Mouse (Mus musculus): ENCODE measurements at regions not wholly inside any gene's neighbourhood (a gene's known extent, or its start where the extent isn't known, plus 50 kb on each side); places are given as distances from the start of the nearest gene placed in this dataset.

- H3K4me2 ChIP-seq (replicated peaks), result no peak overlapping the region
- peak overlapping the region; percentile 46; the same call in 1 of the 2 replicates for H3K27ac ChIP-seq
- 74% methylated on average over 19 of the region's 19 CpGs for WGBS
- no peaks in the 10 kb centered on the region for H3K27me3 ChIP-seq (ENCODE audit: control insufficient read depth, insufficient read depth, low read length)
- no peak for DNase-seq (ENCODE audit: low spot score)
- no peaks in the 10 kb centered on the region for H3K9me3 ChIP-seq (ENCODE audit: control insufficient read depth, low read length)
- ATAC-seq (ENCODE audit: low FRiP score), result no peak
- H3K4me1 ChIP-seq (replicated peaks; ENCODE audit: control insufficient read depth, insufficient read depth, low read length), result 0 out of 2 replicates have a peak, but pooled peaks cover 4% of the 10 kb centered on the region
- H3K9ac ChIP-seq, result no peak overlapping the region
- H3K4me3 ChIP-seq (replicated peaks; ENCODE audit: low read length), result no peak overlapping the region
- H3K36me3 ChIP-seq (replicated peaks; ENCODE audit: control insufficient read depth, insufficient read depth), result no peaks in the 10 kb centered on the region
Observed at GRCm38 (mm10) chr4:82000590-82001405, 558.2 kb upstream of the Mpdz start.

GRCm38 (mm10) chr4:81999654-82000314, 557.2 kb upstream of the Mpdz start:
- Histone ChIP-seq H3K27me3 (ENCODE audit: control insufficient read depth, insufficient read depth, low read length) (no peaks in the 10 kb centered on the region), H3K4me1 (replicated peaks; ENCODE audit: control insufficient read depth, insufficient read depth, low read length) (0 out of 2 replicates have a peak, but pooled peaks cover 4% of the 10 kb centered on the region), H3K9ac (no peak overlapping the region), H3K9me3 (ENCODE audit: control insufficient read depth, low read length) (no peaks in the 10 kb centered on the region), H3K36me3 (replicated peaks; ENCODE audit: control insufficient read depth, insufficient read depth) (no peaks in the 10 kb centered on the region), H3K27ac (no peak overlapping the region), H3K4me2 (replicated peaks) (no peak overlapping the region), H3K4me3 (replicated peaks; ENCODE audit: low read length) (no peak overlapping the region)
- ATAC-seq (ENCODE audit: low FRiP score), result peak; percentile 48; the same call in 1 of the 2 replicates
- WGBS, result 53% methylated on average over 11 of the region's 11 CpGs
- peak; percentile 52 for DNase-seq (ENCODE audit: low spot score)

- H3K4me3 ChIP-seq (replicated peaks; ENCODE audit: low read length), result no peak overlapping the region
- no peaks in the 10 kb centered on the region for H3K36me3 ChIP-seq (replicated peaks; ENCODE audit: control insufficient read depth, insufficient read depth)
- no peak for ATAC-seq (ENCODE audit: low FRiP score)
- DNase-seq (ENCODE audit: low spot score), result no peak
- H3K27me3 ChIP-seq (ENCODE audit: control insufficient read depth, insufficient read depth, low read length), result no peaks in the 10 kb centered on the region
- H3K9ac ChIP-seq, result no peak overlapping the region
- H3K9me3 ChIP-seq (ENCODE audit: control insufficient read depth, low read length), result no peaks in the 10 kb centered on the region
- 0 out of 2 replicates have a peak, but pooled peaks cover 4% of the 10 kb centered on the region for H3K4me1 ChIP-seq (replicated peaks; ENCODE audit: control insufficient read depth, insufficient read depth, low read length)
- WGBS, result 92% methylated on average over 3 of the region's 3 CpGs
- H3K27ac ChIP-seq, result no peak overlapping the region
- no peak overlapping the region for H3K4me2 ChIP-seq (replicated peaks)
Observed at GRCm38 (mm10) chr4:81999093-81999492, 556.5 kb upstream of the Mpdz start.

- WGBS, result 72% methylated on average over 3 of the region's 3 CpGs
- H3K4me2 ChIP-seq (replicated peaks), result no peak overlapping the region
- no peaks in the 10 kb centered on the region for H3K36me3 ChIP-seq (replicated peaks; ENCODE audit: control insufficient read depth, insufficient read depth)
- H3K27ac ChIP-seq, result no peak overlapping the region
- no peaks in the 10 kb centered on the region for H3K9me3 ChIP-seq (ENCODE audit: control insufficient read depth, low read length)
- no peaks in the 10 kb centered on the region for H3K27me3 ChIP-seq (ENCODE audit: control insufficient read depth, insufficient read depth, low read length)
- no peak for DNase-seq (ENCODE audit: low spot score)
- no peak for ATAC-seq (ENCODE audit: low FRiP score)
- H3K4me3 ChIP-seq (replicated peaks; ENCODE audit: low read length), result no peak overlapping the region
- H3K4me1 ChIP-seq (replicated peaks; ENCODE audit: control insufficient read depth, insufficient read depth, low read length), result 0 out of 2 replicates have a peak, but pooled peaks cover 4% of the 10 kb centered on the region
- no peak overlapping the region for H3K9ac ChIP-seq
Observed at GRCm38 (mm10) chr4:81996445-81996844, 553.8 kb upstream of the Mpdz start.

- Histone ChIP-seq H3K4me3 (replicated peaks; ENCODE audit: low read length) (no peak overlapping the region), H3K9me3 (ENCODE audit: control insufficient read depth, low read length) (no peaks in the 10 kb centered on the region), H3K27ac (no peak overlapping the region), H3K4me2 (replicated peaks) (no peak overlapping the region), H3K27me3 (ENCODE audit: control insufficient read depth, insufficient read depth, low read length) (no peaks in the 10 kb centered on the region), H3K9ac (no peak overlapping the region), H3K36me3 (replicated peaks; ENCODE audit: control insufficient read depth, insufficient read depth) (no peaks in the 10 kb centered on the region), H3K4me1 (replicated peaks; ENCODE audit: control insufficient read depth, insufficient read depth, low read length) (no peaks in the 10 kb centered on the region)
- no peak for ATAC-seq (ENCODE audit: low FRiP score)
- WGBS, result 92% methylated on average over 3 of the region's 3 CpGs
- no peak for DNase-seq (ENCODE audit: low spot score)
Observed at GRCm38 (mm10) chr4:81995243-81995642, 552.6 kb upstream of the Mpdz start.

GRCm38 (mm10) chr4:81988796-81989195, 546.2 kb upstream of the Mpdz start:
- Histone ChIP-seq H3K27ac (no peak overlapping the region), H3K4me1 (replicated peaks; ENCODE audit: control insufficient read depth, insufficient read depth, low read length) (no peaks in the 10 kb centered on the region), H3K27me3 (ENCODE audit: control insufficient read depth, insufficient read depth, low read length) (no peaks in the 10 kb centered on the region), H3K36me3 (replicated peaks; ENCODE audit: control insufficient read depth, insufficient read depth) (no peaks in the 10 kb centered on the region), H3K9me3 (ENCODE audit: control insufficient read depth, low read length) (no peaks in the 10 kb centered on the region), H3K9ac (no peak overlapping the region), H3K4me3 (replicated peaks; ENCODE audit: low read length) (no peak overlapping the region), H3K4me2 (replicated peaks) (no peak overlapping the region)
- WGBS, result 74% methylated on average over 2 of the region's 2 CpGs
- ATAC-seq (ENCODE audit: low FRiP score) (no peak), DNase-seq (ENCODE audit: low spot score) (no peak)

GRCm38 (mm10) chr4:81986616-81987015, 544.0 kb upstream of the Mpdz start:
- DNase-seq (ENCODE audit: low spot score) (no peak), ATAC-seq (ENCODE audit: low FRiP score) (no peak)
- H3K27ac ChIP-seq, result no peak overlapping the region
- no peaks in the 10 kb centered on the region for H3K9me3 ChIP-seq (ENCODE audit: control insufficient read depth, low read length)
- 67% methylated on average over 4 of the region's 4 CpGs for WGBS
- H3K9ac ChIP-seq, result no peak overlapping the region
- H3K4me3 ChIP-seq (replicated peaks; ENCODE audit: low read length), result no peak overlapping the region
- no peaks in the 10 kb centered on the region for H3K4me1 ChIP-seq (replicated peaks; ENCODE audit: control insufficient read depth, insufficient read depth, low read length)
- H3K27me3 ChIP-seq (ENCODE audit: control insufficient read depth, insufficient read depth, low read length), result no peaks in the 10 kb centered on the region
- no peak overlapping the region for H3K4me2 ChIP-seq (replicated peaks)
- no peaks in the 10 kb centered on the region for H3K36me3 ChIP-seq (replicated peaks; ENCODE audit: control insufficient read depth, insufficient read depth)

GRCm38 (mm10) chr4:81981811-81982210, 539.2 kb upstream of the Mpdz start:
- Histone ChIP-seq H3K27ac (no peak overlapping the region), H3K27me3 (ENCODE audit: control insufficient read depth, insufficient read depth, low read length) (no peaks in the 10 kb centered on the region), H3K4me2 (replicated peaks) (no peak overlapping the region), H3K4me1 (replicated peaks; ENCODE audit: control insufficient read depth, insufficient read depth, low read length) (no peaks in the 10 kb centered on the region), H3K4me3 (replicated peaks; ENCODE audit: low read length) (no peak overlapping the region), H3K9ac (no peak overlapping the region), H3K36me3 (replicated peaks; ENCODE audit: control insufficient read depth, insufficient read depth) (no peaks in the 10 kb centered on the region), H3K9me3 (ENCODE audit: control insufficient read depth, low read length) (no peaks in the 10 kb centered on the region)
- 92% methylated on average over 1 of the region's 1 CpGs for WGBS
- ATAC-seq (ENCODE audit: low FRiP score) (no peak), DNase-seq (ENCODE audit: low spot score) (no peak)

GRCm38 (mm10) chr4:81970472-81970871, 527.9 kb upstream of the Mpdz start:
- ATAC-seq (ENCODE audit: low FRiP score) (no peak), DNase-seq (ENCODE audit: low spot score) (no peak)
- Histone ChIP-seq H3K4me3 (replicated peaks; ENCODE audit: low read length) (no peak overlapping the region), H3K27me3 (ENCODE audit: control insufficient read depth, insufficient read depth, low read length) (no peaks in the 10 kb centered on the region), H3K9ac (no peak overlapping the region), H3K27ac (no peak overlapping the region), H3K36me3 (replicated peaks; ENCODE audit: control insufficient read depth, insufficient read depth) (no peaks in the 10 kb centered on the region), H3K4me1 (replicated peaks; ENCODE audit: control insufficient read depth, insufficient read depth, low read length) (no peaks in the 10 kb centered on the region), H3K9me3 (ENCODE audit: control insufficient read depth, low read length) (no peaks in the 10 kb centered on the region), H3K4me2 (replicated peaks) (no peak overlapping the region)
- WGBS, result 79% methylated on average over 10 of the region's 10 CpGs
